Mouse (Mus musculus): ENCODE data around the gene Src.

DNA sequence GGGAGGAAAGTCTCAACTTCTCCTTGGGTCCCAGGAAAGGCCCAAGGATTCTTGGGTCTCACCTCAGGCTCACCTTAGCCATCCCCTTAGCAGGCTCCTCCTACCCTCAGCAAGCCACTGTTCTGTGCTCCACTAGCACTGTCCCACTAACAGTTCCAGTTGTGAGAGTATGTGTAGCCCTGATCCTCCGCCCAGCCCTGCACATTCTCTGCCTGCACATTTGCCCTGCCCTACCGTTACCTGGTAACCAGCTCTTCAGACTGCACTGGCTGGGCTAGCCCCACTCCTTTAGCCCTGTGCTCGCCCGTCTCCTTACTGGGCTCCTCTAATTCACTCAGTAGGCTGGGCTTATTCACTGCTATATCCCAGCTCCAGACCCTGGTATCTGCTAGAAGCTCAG is 2.2 kb downstream of the Src start:
- TF ChIP-seq CTCF (IDR thresholded peaks at IDR 0.05; ENCODE audit: control insufficient read depth, insufficient read depth, low read length): no peak
- TF ChIP-seq POLR2A (IDR thresholded peaks at IDR 0.05; ENCODE audit: borderline replicate concordance, control insufficient read depth, low read depth, low read length): no peak

Data from bone marrow, adult 2 months (tissue).